Mouse (Mus musculus): ENCODE measurements around the gene 4931429L15Rik.
"Not testable (repeated sequence)": the region's sequence is repeated elsewhere in the genome, so short reads cannot be mapped to it uniquely, and the experiment has no call there.

The 4931429L15Rik gene

DNA sequence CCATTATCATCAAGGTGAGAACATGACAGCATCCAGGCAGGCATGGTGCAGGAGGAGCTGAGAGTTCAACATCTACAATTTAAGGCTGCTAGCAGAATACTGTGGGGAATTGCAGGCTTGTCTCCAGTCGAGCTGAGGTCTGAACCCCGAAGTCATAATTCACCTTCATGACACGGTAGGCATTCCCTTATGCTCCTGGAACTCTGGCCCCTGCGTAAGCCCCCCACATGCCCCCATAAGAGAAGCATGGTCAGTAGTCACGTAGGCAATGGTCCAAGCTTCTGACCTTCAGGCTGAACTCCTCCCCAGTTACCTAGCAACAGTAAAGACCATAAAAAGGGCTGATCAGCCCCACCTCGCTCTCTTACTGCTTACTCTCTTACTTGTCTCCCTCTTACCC is at the start of gene 4931429L15Rik:
TSS of gene 4931429L15Rik (minus strand) at position 101 of the 400 bp plus-strand sequence.
- DNase-seq, result not testable (repeated sequence)

GRCm38 (mm10) chr9:46362459-46362858 is 42.7 kb upstream of the 4931429L15Rik start:
- no peak for DNase-seq

DNA sequence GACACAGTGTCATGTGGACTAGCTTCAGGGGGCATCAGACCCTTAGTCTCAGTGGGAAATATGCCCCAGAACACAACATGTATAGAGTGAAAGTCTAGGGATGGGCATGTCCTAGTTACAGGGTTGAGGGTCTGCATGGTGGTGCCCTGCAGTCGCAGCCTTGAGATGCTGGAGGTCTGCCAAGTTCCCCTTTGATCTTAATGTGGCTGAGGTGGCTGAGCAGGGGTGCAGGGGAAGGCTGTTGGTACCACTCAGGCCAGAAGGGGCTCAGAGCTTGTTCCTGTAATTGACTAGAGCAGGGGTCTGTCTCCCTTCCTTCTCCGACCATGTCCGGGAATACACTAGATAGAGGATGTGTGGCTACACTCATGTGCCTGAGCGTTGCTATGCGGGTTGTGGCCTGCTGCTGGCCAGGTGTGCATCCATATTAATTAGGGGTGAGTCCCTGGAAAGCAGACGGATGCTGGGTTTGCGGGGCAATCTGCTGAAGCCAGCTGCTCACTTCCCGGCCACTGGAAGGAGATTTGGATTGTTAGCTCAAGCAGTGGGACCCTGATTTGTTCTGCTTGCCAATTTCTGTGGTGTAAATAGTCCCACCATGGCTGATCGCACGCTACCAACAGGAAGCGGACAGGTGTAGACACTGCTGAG is 41.8 kb upstream of the 4931429L15Rik start:
- no peak for DNase-seq

DNA sequence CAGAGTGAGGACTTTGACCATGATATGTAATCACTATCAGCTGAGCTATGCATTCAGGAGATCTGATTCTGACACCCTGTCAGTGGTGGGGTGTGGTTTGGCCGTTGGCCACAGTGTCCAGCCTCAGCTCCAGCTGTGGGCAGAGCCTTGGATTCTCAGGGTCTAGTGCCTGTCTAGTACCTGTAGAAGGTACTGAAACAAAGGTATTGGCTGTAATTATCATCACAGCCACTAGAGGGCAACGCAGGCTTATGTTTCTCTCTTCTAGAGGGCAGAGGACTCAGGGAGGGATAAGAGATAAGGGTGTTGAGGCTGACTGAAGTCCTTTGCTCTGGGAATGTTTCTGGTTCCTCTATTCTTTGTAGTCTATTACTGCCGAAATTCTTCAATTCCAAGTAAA is 34.2 kb upstream of the 4931429L15Rik start:
- DNase-seq, result peak; percentile 62 to 81

DNA sequence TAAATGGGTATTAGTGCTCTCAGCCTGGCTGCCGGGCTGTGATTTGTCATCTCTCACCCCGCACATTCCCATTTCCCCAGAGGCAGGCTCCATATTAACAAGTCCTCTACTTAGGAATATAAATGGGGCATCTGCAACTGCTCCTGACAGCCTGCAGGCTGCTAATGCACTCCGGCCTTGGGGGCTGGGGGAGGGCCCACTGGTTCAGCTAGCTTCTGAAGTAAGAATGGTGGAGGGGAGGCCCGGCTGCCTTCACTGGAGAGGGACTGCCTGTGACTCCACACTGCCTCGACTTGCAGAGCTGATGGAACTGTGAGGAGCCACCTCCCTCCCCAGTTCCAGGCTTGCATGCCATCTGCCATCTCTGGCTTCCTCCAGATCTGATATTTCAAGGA is 33.5 kb upstream of the 4931429L15Rik start:
- peak in 1 of 2 experiments; percentile 7 for DNase-seq

DNA sequence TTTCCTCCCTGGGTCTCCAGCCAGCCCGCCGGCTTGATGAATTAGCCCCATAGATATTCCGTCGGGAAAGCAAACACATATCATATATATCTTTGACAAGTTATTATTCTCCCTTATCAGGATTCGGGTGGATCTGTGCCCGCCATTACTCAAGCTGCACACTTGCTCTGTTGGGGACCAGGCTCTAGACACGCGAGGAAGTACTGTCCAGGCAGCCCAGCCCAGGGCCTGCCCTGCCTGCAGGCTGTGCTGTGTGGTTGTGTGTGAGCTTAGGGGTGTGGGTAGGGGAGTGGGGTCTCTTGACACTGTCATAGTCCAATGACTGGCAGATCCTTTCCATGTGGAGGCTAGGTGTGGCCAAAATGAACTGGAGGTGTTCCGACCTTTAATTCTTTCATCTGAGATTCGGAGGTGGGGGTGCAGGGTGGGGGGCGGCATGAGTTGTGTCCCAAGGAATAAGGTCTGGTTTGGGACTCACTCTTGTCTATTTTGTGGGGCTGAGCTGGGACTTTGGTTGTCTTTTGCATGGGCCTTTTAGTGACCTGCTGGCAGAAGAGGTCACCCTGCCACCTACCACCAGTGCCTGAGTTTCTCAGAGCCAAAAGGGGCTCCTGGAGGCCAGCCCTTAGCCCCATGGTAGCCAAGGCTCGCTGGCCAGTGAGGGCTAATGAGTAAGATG is 33.0 kb upstream of the 4931429L15Rik start:
- no peak for DNase-seq

DNA sequence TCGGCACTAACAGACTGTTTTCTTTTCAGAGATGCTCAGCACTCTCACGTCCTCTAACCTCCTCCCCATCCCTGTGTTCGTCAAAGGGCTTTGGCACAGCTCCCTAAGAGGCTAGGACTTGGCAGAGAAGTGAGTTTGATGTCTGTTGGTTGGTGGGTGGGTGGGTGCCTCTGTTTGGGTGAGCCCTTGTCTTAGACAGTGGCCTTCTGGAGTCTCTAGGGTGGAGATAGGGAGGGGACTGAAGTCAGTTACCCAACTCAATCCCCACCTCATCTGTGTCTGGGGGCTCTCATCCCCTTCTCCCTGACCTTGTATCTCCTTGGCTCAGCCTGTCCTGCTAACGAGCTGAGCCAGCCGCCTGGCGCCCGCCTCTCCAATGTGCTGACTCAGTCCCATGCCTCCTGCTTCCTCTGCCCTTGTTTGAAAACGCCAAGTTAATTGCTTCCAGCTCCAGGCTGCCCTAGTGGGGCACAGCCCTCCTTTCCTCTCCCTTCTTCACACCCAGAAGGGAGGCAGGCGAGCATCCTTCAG is 30.7 kb upstream of the 4931429L15Rik start:
- no peak for DNase-seq

- DNase-seq, result no peak
Observed at GRCm38 (mm10) chr9:46345887-46346665, 26.3 kb upstream of the 4931429L15Rik start.

DNA sequence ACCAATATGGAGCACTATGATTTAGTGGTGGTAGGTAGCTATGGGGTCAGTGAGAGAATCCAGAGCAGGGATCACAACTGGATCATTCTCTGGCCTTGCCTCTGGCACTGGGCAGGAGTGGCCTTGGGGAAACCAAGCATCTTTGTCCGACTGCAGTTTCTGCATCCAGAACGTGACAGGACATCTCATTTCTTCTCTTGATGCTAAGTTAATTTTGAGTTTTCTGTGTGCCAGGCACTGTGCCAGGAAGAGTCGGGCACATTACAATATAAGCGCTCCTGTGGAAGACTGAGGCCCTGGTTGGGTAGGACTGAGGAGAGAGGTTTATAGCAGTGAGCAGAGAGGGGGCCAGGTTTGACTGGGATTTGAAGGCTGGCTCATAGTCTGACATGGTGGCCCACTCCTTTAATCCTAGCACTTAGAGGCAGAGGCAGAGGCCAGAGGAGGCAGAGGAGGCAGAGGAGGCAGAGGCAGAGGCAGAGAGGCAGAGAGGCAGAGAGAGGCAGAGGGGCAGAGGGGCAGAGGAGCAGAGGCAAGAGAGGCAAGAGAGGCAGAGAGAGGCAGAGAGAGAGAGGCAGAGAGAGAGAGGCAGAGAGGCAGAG is 19.4 kb upstream of the 4931429L15Rik start:
- DNase-seq, result no peak

GRCm38 (mm10) chr9:46338384-46338783 is 18.6 kb upstream of the 4931429L15Rik start:
- no peak for DNase-seq

DNA sequence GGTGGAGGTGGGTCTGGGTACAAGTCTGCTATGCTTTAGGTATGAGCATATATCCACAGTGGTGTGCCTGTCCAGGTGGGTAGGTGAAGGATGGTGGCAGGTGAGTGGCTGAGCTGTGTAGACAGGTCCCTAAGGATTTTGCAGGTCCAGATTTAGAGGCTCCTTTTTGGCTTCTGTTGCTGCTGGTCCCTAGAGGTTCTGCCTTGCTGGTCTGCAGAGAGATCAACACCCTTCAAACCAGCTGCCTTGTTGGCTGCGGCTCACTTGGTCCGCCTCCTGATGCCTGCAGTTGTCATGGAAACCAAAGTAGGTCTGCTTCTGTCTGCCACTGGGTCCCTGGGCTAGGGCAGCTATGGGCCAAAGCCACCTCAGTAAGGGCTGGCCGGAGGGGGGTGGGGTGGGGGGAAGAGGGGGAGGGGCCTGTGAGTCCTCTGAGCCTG is 18.1 kb upstream of the 4931429L15Rik start:
- no peak for DNase-seq

GRCm38 (mm10) chr9:46337331-46337730 is 17.5 kb upstream of the 4931429L15Rik start:
- DNase-seq, result no peak

GRCm38 (mm10) chr9:46336294-46336693 is 16.5 kb upstream of the 4931429L15Rik start:
- DNase-seq, result not testable (repeated sequence)

GRCm38 (mm10) chr9:46335461-46335995 is 15.7 kb upstream of the 4931429L15Rik start:
- DNase-seq, result no peak

- DNase-seq, result no peak
Observed at GRCm38 (mm10) chr9:46334471-46335025, 14.8 kb upstream of the 4931429L15Rik start.

DNA sequence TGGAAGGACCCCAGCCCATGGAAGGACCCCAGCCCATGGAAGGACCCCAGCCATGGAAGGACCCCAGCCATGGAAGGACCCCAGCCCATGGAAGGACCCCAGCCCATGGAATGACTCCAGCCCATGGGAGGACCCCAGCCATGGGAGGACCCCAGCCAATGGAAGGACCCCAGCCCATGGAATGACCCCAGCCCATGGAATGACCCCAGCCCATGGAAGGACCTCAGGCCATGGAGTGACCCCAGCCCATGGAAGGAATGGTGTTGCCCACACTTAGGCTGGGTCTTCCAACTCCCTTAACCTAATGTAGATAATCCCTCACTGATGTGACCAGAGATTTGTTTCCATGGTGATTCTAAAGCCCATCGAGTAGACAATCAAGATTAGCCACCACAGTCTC is 11.5 kb upstream of the 4931429L15Rik start:
- no peak for DNase-seq

DNA sequence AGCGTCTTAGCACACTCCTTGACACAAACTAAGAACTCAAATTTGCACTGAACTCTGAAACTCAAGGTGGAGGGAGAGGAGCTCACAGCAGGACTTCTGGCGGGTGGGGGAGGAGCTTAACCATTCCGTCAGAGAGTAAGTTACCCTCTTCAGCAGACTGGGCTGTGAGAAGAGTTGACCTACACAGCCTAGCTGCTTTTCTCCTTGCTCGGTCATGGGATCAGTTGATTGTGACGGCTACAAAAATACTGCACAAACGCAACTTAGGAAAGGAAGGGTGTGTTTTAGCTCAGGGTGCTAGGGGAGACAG is 10.8 kb upstream of the 4931429L15Rik start:
- DNase-seq, result no peak

DNA sequence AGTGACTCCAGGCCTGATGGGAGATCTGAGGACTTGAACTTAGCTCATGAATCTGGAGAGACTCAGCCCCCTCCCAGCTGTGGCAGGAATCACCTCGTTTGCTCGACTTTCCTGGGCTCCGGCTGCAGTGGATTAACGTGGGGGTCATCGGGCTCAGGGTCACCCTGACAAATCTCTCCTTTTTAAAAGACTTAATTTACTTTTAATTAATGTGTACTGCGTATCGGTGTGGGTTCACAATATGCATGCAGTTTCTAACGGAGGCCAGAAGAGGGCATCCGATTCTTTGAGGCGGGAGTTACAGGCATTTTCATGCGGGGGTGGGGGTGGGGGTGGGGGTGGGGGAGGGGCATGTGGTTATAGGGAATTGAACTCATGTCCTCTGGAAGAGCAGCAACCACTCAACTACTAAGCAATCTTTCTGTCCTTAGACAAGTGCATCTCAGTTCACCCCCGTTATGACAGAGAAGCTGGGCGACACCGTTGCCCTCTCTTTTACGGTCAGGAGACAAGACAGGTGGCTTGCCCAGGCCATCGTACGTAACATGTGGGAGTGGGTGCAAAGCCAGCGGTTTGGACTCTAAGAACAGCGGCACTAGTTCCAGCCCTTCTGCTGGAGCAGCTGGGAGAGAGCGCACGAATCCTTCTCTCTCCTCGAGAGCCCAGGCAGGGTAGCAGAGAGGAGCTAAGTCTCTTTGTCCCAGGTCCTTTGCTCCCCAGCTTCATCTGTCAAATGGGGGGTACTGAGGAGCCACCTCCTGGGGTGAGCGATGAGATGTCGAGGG is 10.2 kb upstream of the 4931429L15Rik start:
- DNase-seq, result no peak

GRCm38 (mm10) chr9:46329250-46329648 is 9.5 kb upstream of the 4931429L15Rik start:
- peak in 1 of 2 experiments; percentile 32 for DNase-seq

GRCm38 (mm10) chr9:46328572-46329249 is 8.9 kb upstream of the 4931429L15Rik start:
- DNase-seq, result peak; percentile 89 to 90
